Mouse (Mus musculus) right cerebral cortex, adult 18-20 months (tissue): Measurements from ENCODE around the gene Zfyve19.

ENCODE experiments used
- DNase-seq: peaks from one replicate; pipeline ENCODE4 v3.0.0; 2022; ENCODE audit warnings: mixed read lengths

Gene Zfyve19

GRCm38 (mm10) chr2:119254976-119255375, 46.6 kb downstream of the Zfyve19 start:
- no peak for DNase-seq

GRCm38 (mm10) chr2:119260518-119260917, 52.1 kb downstream of the Zfyve19 start:
- no peak for DNase-seq

DNA sequence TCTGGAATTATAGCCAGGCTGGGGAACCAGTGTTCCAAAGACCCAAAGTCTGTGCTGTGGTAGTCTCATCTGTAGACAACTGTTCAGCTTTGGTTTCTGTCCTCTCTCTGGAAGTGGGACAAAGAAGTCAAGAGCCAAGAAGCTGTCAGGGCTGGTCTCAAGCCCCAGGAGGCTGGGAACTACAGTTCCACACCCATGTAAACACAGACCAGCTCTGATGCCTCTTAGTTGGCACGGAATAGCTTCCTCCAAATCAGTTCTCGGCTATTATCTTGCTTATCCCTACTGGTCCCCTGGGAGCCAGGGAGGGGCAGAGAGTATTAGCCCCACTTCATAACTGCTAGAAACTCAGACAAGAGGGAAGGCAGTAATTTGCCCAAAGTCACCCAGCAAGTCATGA, 52.9 kb downstream of the Zfyve19 start:
- no peak for DNase-seq

DNA sequence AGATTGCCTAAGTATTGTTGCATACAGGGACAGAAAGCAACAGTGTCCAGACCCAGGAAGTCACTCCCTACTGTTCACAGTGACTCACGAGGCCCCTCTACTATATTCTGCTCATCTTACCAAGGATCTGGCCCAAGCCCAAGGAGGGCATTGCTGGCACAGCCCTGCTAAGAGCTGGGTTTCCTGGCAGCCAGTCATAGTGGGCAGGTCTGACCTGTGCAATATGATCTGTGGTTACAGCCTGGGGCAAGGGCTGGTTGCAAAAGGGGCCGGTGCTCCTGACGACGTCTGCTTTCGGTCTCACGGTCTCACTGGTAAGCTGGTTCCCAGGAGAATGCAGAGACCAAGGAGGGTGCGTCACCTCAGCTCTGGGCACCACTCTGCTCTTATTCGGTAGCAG, 54.6 kb downstream of the Zfyve19 start:
- no peak for DNase-seq

DNA sequence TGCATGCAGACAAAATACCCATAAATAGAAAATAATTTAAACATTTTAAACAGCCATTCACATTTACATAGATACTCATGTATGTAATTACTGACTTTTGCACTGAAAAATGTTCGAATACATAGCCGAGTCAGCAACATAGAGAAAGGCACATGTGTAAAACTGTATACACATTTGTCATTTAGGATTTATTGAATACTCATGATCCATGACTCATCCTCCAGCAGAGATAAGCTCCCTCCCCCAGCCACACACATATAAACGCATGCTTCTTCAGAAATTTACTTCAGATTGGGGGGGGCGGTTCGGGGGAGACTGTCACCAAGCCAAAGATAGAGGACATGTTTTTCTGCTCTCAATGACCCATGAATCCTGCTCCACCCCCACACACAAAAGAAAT, 55.4 kb downstream of the Zfyve19 start:
- DNase-seq = no peak
